Mouse (Mus musculus) bone marrow macrophage, adult 2 months (primary cell): ENCODE measurements around the gene Tacr2. TPM values are rescaled to one million over a fixed set of nuclear protein-coding genes. Genes with fewer than 3 reads are reported as not detected.

Source experiments
- H3K27ac ChIP-seq: 2 replicates; pipeline ENCODE4 v1.5.1; 2012; ENCODE audit warnings: low read depth, low read length; ENCODE audit not compliant: insufficient read depth
- H3K4me1 ChIP-seq: 2 replicates; pipeline ENCODE4 v1.6.1; 2012; ENCODE audit warnings: low read length; ENCODE audit not compliant: control insufficient read depth, insufficient read depth
- H3K4me3 ChIP-seq: 2 replicates; pipeline ENCODE4 v1.5.1; 2012; ENCODE audit warnings: mild to moderate bottlenecking, low read length, moderate library complexity; ENCODE audit not compliant: insufficient read depth
- CTCF ChIP-seq: IDR thresholded peaks from 2 replicates; pipeline ENCODE4 v1.5.1; 2012; ENCODE audit warnings: low read depth, mild to moderate bottlenecking, low read length, moderate library complexity
- POLR2A ChIP-seq: IDR thresholded peaks from 2 replicates; pipeline ENCODE4 v1.6.1; 2012; ENCODE audit warnings: mild to moderate bottlenecking, low read depth, low read length, borderline replicate concordance
- polyA plus RNA-seq: library from polyadenylated mRNA; stranded (reverse); fragments of >200 nt; gene quantifications from 2 replicates; pipeline ENCODE4 v1.2.4, GENCODE M21; 2012; ENCODE audit not compliant: missing spikeins, insufficient read depth, insufficient read length

Tacr2 gene
- polyA plus RNA-seq, 1 experiment, result not detected

- TF ChIP-seq CTCF, result no peak
- TF ChIP-seq POLR2A, result no peak
- H3K4me3 ChIP-seq, result no peak overlapping the region
- no peak overlapping the region for H3K27ac ChIP-seq
These were observed 13.6 kb upstream of the Tacr2 start for GRCm38 (mm10) chr10:62238688-62239087.

GRCm38 (mm10) chr10:62239270-62239669, 13.0 kb upstream of the Tacr2 start:
- Histone ChIP-seq H3K27ac (no peak overlapping the region), H3K4me3 (no peak overlapping the region), H3K4me1 (no peaks in the 10 kb centered on the region)
- no peak for TF ChIP-seq POLR2A
- no peak for TF ChIP-seq CTCF

More at GRCm38 (mm10) chr10:62238688-62239087, 13.6 kb upstream of the Tacr2 start:
- H3K4me1 ChIP-seq, result no peaks in the 10 kb centered on the region

- Histone ChIP-seq H3K4me3 (no peak overlapping the region), H3K27ac (no peak overlapping the region), H3K4me1 (no peaks in the 10 kb centered on the region)
- no peak for TF ChIP-seq POLR2A
- no peak for TF ChIP-seq CTCF
These were observed 9.9 kb upstream of the Tacr2 start for GRCm38 (mm10) chr10:62242358-62242757.

GRCm38 (mm10) chr10:62242896-62243295, 9.3 kb upstream of the Tacr2 start:
- TF ChIP-seq CTCF (no peak), POLR2A (no peak)
- no peak overlapping the region for H3K4me3 ChIP-seq

GRCm38 (mm10) chr10:62244067-62244466, 8.2 kb upstream of the Tacr2 start:
- TF ChIP-seq CTCF (no peak), POLR2A (no peak)
- Histone ChIP-seq H3K4me3 (no peak overlapping the region), H3K4me1 (no peaks in the 10 kb centered on the region), H3K27ac (no peak overlapping the region)

More at GRCm38 (mm10) chr10:62242896-62243295, 9.3 kb upstream of the Tacr2 start:
- H3K27ac ChIP-seq, result no peak overlapping the region
- H3K4me1 ChIP-seq, result no peaks in the 10 kb centered on the region

- Histone ChIP-seq H3K4me3 (no peak overlapping the region), H3K4me1 (no peaks in the 10 kb centered on the region)
- no peak for TF ChIP-seq CTCF
- no peak for TF ChIP-seq POLR2A
These were observed 5.1 kb upstream of the Tacr2 start for GRCm38 (mm10) chr10:62247156-62247555.

GRCm38 (mm10) chr10:62247815-62248214, 4.4 kb upstream of the Tacr2 start:
- TF ChIP-seq CTCF, result no peak
- TF ChIP-seq POLR2A, result no peak
- no peak overlapping the region for H3K27ac ChIP-seq
- H3K4me1 ChIP-seq, result no peaks in the 10 kb centered on the region
- no peak overlapping the region for H3K4me3 ChIP-seq

More at GRCm38 (mm10) chr10:62247156-62247555, 5.1 kb upstream of the Tacr2 start:
- H3K27ac ChIP-seq, result no peak overlapping the region

GRCm38 (mm10) chr10:62252496-62253235, 428 bp downstream of the Tacr2 start:
- no peak for TF ChIP-seq CTCF
- TF ChIP-seq POLR2A, result no peak
- H3K4me1 ChIP-seq, result no peaks in the 10 kb centered on the region
- H3K4me3 ChIP-seq, result no peak overlapping the region
- H3K27ac ChIP-seq, result no peak overlapping the region

- no peak overlapping the region for H3K4me3 ChIP-seq
- TF ChIP-seq CTCF (no peak), POLR2A (no peak)
- no peak overlapping the region for H3K27ac ChIP-seq
- H3K4me1 ChIP-seq, result no peaks in the 10 kb centered on the region
These were observed 6.1 kb downstream of the Tacr2 start for GRCm38 (mm10) chr10:62258298-62258697.

GRCm38 (mm10) chr10:62261115-62261886, 9.1 kb downstream of the Tacr2 start:
- no peak overlapping the region for H3K4me3 ChIP-seq
- H3K27ac ChIP-seq, result no peak overlapping the region
- no peaks in the 10 kb centered on the region for H3K4me1 ChIP-seq
- TF ChIP-seq CTCF (peak; percentile 96), POLR2A (no peak)
